Mouse (Mus musculus) urinary bladder, postnatal 25 days (tissue): ENCODE results near the gene Zfp1.
"Not testable (repeated sequence)": the region's sequence is repeated elsewhere in the genome, so short reads cannot be mapped to it uniquely, and the experiment has no call there.

ENCODE experiments used
- DNase-seq: peaks from one replicate; pipeline ENCODE4 v3.0.0; 2022; ENCODE audit warnings: low spot score

The Zfp1 gene

DNA sequence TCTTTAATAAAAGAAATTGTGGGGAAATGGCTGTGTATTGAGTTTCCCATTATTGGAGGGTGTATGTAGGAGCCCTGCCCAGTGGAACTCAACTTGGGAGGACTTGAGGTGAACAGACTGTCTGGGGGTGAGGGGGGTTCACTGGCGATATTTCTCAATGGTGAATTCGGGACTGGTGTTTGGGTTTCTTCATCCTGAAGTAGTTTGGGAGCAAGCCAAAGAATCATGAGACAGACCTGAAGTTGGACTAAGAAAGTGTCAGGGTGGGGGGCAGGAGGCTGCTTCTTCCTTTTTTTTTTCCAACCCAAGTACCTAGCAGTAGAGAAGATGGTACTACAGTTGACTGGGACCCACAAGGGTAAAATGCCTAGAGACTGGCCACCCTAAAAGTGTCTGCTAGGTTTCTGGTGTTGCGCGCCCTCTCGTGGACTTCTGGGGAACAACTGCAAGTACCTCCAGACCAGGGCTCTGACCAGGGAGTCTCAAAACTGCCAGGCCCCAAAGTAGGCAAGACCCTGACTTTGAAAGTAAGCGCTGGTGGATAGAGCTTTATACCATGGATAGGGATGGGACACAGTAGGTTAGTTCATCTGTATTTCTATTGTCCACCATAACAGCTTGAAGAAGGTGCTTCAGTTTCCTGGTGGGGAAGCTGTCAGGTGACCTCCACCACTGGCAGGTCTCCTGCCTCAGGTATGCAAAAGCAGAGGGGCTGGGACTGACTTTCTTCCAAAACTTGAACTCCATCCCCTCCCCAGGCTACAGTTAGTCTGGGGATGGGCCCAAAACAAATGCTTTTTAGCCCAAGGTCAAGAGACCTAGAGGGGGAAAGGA is 17.3 kb upstream of the Zfp1 start:
- peak; percentile 76 for DNase-seq

DNA sequence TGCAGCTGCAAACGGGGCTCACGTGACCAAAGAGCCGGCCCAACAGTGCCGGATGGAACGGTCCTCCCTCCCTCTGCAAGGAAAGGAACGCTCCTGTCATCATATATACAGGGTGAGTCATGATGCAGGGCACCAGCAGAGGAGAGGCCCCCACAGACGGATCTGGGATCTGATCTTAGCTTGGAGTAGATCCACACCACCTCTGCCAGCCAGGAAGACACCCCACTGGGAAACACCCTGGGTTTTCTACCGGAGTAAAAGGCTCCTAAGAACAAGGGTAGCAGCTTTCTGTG is 16.7 kb upstream of the Zfp1 start:
- no peak for DNase-seq

DNA sequence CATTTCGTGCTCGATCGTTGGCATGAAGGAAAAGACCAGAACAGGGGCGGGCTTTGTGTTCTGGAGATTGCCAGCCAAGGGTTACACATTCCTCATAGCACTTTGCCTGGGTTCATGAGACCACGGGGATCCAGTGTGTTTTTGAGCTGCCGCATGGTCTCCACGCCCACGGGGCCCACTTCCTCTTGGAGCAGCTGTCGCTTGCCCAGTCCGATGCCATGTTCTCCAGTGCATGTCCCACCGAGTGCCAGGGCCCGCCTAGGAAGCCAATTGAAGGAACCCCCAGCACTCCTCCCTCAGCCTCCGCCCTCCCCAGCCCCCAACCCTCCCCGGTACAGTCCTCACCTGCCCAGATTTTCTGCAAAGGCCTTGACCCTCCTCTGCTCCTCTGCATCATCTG is 16.3 kb upstream of the Zfp1 start:
- DNase-seq, result no peak

DNA sequence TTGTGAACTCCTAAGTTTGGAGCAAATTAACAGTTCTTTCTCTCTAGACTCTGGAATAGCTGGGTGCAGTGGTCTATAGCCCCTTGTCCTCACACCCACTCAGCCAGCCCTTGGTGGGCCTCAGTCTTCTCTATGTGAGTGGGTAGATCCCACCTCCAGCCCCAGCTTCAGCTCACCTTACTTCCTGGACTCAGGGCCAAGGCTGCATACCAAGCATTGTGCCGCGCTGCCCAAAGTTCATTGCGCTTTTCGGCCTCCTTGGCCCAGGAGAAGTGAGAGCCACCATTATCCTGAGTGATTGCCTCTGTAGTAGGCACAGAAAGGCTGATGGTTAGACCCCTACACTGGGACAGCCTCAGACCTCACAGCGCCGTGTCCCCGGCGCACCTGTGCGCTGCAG is 15.3 kb upstream of the Zfp1 start:
- DNase-seq, result no peak

DNA sequence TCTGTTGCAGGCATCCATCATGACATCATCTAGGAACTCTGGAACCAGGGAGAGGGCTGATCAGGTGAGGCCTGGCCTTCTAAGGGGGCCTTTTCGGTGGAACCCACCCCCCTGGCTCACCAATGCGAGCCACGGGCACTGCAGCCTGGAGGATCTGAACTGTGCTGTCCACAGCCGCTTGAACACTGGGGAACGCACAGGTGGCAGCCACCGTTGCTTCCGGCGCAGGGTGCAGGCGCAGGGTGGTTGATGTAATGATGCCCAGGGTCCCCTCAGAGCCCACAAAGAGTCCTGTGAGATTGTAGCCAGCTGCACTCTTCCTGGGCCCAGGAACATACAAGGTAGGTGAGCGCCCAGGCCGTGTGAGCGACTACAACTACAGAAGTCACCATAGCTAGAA is 14.8 kb upstream of the Zfp1 start:
- no peak for DNase-seq

DNA sequence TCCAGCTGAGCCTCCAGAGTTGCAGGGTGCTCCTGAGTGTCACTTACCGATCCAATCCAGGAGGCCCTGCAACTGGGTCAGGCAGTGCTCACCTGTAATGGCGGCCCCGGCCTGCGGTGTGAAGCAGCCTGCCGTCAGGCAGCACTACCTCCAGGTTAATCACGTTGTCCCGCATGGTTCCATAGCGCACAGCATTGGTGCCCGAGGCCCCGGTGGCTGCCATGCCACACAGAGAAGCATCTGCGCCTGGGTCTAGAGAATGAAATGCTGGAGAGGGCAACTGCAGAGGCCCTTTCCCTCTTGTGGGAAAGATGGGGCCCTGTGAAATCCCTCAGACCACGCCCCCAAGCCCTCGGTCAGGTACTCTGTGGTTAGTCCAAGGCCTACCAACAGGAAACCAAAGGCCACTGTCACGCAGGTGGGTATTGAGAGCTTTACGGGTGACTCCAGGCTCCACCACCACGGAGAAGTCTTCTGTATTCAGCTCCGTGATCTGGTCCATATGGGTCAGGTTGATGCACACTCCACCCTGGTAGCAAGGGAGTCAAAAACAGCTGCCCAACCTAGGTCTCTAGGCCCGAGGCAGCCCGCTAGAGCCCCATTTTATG is 14.2 kb upstream of the Zfp1 start:
- DNase-seq, result no peak

DNA sequence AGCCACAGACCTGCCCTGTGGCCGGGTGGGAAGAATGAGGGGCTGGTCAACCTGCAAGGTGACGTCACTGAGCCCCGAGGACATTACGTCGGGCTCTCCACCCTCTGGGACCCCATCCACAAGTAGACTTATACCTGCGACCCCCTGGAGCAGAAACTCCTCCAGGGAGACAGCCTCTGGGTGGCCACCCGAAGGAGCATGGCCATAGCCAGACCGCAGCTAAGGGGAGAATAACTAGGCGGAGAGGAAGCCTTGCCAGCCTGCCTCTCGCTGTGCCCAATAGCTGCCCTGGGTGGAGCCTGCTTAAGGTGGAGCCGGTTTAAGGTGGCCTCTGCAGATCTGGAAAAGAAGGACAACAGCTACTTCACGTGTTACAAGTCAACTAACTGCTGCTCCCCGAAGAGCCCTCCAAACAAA is 13.1 kb upstream of the Zfp1 start, which contains the start of gene Ldhd:
Ldhd (minus strand) TSS at position 270 of the 417 bp plus-strand sequence.
- peak; percentile 54 for DNase-seq

DNA sequence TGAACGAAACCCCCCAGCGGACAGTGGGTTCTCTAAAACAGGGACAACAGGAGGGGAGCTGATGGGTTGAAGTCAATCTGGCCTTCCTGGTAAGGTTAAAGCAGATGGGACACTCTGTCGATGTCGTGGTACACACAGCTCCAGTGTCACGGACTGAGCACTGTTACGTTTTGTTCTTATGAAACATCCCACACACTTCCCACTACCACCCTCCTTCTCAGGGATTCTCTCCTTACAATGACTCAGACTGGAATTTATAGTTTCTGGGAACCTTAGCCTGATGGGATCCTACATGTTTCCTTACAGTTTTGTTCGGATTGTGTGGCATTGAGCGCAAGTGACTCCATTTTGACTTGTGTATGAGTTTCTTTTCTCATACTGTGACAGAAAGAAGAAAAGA is 11.6 kb upstream of the Zfp1 start:
- no peak for DNase-seq

DNA sequence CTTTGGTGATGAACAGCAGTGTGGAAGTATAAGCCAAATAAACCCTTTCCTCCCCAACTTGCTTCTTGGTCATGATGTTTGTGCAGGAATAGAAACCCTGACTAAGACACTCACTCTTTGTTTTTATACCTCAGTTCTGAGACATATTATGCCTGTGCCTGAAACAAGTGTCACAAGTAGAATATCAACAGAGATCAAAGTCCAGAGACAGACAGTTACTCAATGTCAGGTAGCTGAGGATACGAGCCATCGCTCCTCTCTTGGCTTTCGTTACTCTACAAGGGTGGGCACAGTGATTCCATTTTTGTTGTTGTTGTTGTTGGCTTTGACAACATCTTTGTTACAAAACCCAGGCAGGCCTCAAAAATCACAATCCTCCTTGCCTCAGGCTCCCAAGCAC is 10.2 kb upstream of the Zfp1 start:
- no peak for DNase-seq

DNA sequence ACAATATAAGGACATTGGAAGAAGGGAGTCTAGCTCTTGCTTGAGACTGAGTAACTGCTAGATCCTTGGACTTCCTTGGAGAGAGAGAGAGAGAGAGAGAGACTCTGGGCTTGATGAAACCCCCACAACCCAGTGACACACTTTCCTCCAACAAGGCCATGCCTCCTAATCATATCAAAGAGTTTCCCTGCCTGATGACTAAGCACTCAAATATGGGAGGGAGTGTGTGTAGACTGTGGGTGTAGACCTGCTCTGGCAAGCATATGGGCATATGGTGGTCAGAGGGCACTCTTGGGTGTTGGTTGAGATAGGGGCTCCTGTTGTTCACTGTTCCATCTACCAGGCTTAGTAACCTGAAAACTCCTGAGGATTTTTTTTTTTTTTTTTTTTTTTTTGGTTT is 5.1 kb upstream of the Zfp1 start:
- DNase-seq, result no peak

DNA sequence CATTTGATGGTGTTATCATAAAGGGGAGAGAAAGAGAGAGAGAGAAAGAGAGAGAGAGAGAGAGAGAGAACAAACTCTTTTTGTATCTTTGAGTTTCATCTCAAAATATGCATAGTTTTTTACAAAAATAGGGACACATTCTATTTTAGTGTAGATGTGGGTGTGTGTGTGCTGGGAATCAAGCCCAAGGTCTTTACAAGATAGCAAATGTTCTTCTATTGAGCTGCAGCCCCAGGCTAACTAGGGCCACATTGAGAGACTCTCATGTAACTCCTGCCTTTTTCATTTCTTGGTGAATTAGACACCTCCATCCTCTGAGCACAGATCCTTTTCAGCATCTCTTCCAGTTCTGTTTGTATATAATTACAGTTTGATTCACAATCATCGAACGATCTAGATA is 2.1 kb upstream of the Zfp1 start:
- no peak for DNase-seq

DNA sequence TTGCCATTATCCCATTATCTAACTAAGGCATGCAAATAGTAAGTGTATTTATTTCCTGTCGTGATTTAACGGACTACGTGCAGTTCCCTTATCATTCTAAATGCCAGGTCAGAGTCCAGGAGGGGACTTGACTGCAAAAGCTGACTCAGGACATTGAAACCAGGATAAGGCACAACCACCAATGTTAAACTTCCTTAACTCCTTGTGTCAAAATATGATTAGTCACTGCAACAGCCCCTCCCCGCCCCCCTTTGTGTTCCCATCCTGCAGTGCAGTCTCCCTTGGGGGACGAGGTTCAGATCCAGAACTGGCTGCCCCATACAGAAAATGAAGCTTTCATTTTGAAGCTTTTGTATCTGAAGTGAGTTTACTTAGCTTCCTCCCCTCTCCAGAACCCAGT is 705 bp upstream of the Zfp1 start:
- no peak for DNase-seq

DNA sequence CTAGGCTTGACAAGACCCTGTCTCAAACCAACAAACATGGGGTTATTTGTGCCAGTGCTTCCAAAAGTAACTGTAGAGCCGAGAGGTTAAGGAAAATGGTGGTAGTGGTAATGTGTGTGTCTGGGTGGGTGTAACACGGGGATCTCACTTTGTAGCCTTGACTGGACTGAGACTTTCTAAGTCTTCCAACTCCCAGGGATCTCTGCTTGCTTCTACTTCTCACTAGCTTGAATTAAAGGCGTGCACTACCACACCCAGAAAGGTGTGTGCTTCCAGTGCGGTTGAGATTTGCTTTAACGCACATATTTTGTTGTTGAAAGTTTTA is 300 bp upstream of the Zfp1 start:
- no peak for DNase-seq

DNA sequence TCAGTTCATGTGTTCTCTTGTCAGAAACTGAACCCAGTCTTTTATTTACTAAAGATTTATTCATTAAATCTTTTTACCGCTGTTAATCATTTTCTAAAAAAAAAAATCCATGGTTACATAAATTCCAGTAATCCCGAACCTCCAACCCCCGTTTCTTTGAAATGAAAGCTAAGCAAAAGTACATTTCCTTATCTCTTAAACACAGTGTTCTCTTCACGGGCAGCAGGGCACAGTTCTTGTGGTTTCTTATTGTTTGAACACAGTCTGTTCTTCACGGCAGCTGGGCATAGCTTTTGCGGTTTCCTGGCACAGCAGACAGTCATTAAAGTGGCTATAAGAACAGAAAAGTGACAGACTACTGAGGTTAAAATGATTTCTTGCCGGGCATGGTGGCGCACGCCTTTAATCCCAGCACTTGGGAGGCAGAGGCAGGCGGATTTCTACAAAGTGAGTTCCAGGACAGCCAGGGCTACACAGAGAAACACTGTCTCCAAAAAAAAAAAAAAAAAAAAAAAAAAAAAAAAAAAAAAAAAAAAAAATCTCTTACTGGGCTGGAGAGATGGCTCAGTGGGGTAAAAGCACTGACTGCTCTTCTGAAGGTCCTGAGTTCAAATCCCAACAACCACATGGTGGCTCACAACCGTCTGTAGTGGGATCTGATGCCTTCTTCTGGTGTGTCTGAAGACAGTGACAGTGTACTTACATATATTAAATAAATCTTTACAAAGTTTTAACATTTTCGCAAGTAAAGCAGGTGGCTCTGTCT is 1.3 kb downstream of the Zfp1 start:
- not testable (repeated sequence) for DNase-seq

DNA sequence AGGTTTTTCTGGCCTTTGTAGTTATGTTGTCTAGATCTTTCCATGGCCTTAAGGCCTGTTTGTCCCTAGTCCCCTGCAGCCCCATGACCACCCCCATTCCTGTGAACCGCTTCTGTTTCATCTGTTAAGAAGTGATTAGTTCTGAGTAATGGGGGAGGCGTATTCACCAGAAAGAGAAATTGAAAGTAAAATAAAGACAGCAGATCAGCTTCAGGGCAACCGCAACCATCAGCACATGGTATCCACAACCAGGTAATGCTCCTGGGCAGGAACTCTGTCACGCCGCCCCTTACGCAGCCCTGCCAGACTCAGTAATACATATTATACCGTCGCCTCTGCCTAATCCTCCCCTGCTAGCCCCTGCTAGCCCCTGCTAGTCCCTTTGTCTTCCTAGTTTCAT is 2.5 kb downstream of the Zfp1 start:
- no peak for DNase-seq

DNA sequence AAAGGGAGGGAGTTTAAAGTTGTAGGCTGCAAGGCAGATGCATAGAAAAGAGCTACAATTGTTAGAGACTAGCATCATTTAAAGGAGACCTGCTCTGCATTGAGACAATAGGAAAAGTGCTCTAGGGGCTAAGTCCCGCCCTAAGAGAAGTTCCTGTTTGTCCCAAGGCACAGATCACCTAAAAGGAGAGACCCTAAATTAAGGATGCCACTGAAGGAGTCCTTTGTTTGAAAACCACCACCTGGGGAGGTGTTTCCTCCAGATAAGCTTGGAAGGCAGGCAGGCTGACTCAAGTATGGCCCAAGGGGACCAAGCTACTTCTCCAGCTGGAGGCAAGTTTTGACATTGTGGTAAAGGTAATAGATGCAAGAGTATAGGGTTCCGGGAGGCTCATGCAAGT is 5.6 kb downstream of the Zfp1 start:
- DNase-seq, result no peak

DNA sequence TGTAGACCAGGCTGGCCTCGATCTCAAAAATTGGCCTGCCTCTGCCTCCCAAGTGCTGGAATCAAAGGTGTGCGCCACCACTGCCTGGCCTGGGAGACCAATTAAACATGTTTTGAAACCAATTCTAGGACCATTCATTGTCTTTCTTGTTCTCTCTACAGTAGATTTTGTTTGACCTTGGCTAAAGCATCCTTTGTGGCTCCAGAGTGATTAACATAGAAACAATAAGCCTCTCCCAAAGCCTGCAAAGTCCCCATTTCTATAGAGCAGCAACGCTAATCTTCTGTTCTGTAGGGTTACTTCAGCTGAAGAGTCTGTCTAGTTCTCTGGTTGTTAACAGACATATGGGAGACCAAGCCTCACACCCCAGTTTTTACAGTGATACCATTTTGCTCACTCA is 7.5 kb downstream of the Zfp1 start:
- DNase-seq, result no peak

DNA sequence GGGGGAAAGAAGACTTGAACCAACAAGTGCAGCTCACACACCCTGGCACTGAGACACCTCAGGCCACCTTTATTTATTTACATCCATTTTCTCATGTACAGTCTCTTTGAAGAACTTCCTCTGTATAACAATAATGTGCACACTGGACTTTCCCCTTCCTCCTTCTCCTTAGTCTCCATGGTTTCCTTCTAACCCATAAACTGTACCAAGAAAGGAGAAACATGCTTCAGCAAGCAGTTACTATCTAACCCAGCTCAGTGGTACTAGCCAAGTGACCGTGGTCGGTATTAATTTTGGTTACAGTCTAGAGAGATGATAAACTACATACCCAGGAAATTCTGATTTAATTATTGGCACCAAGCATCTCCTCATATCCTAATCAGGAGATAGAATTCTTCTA is 10.3 kb downstream of the Zfp1 start:
- no peak for DNase-seq

DNA sequence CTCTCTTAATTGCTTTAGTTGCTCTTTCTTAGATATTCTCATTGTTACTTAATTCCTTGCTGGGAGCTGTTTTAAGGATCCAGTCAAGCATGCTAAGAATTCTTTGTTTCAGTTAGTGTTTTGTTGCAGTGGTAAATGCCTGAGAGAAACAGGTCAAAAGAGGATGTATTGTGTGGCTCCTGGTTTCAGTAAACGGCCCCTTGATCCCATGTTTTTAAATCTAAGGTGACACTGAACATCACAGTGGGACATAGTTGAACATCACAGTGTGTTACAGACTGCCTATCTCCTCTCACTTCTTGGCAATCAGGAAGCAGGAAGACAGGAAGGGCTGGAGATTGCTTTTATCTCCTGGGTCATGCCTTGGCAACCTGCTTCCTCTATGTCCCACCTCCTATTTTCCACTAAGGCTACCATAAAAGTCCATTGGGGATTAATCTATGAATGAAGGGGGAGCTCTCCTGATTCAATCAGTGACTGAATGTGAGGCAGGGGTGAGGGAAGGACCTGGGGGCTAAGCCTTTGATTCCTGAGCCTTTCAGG is 14.2 kb downstream of the Zfp1 start:
- no peak for DNase-seq

DNA sequence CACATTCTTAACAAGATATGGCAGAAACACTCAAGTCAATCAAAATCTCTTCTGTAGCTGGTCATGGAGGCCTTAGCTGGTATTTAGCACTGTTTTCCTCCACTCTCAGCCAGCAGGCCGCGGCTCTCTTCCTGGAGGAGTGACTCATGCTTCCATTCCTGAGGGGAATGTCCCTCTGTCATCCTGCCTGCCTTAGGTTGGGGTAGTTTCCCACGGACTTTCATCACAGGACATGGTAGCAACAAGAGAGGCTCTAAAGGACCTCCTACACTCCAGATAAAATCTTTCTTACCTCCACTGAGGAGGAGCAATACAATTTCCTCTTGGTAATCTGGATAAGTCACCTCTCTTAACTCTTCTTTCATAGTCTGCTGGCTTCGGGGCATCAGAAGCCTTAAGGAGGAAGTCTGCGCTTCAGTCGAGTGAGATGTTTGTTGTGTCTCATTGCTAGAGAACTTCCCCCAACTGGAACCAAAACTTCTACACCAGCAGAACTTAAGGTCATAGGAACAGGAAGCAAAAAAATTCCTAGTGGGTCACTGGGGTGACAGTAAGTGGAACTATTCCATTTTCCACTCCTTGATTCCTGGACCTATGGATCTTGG is 15.7 kb downstream of the Zfp1 start:
- no peak for DNase-seq

DNA sequence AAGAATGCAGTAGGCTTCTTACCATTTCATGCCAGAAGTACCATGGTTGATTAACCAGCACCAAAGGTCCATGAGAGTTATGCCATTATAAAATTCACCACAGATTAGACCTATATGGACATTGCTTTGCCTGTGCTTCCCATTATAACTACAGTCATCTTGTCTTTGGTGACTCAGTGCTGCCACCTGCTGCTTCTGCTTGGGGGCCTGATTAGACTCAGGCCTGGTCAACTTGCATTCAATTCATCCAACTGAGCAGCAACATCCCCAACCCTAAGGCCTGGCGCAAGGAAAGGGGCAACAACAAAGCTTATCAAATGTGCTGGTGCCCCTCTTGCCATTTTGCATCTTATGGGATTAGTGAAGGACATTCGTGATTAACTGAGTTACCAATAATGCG is 19.3 kb downstream of the Zfp1 start:
- peak; percentile 81 for DNase-seq

DNA sequence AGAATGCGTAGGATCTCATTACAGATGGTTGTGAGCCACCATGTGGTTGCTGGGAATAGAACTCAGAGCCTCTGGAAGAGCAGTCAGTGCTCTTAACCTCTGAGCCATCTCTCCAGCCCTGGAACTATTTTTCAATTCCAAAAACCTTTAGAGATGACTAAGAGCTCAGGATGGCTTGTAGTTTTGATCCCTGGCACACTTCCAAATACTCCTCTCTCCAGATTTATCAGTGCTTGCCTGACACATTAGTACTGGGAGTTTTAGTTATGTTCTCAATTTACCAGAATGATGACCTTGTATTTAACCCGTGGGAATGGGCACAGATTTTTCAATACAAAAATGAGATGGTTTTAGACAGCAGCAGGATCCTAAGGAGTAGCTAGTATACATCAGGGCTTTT is 23.6 kb downstream of the Zfp1 start:
- no peak for DNase-seq

DNA sequence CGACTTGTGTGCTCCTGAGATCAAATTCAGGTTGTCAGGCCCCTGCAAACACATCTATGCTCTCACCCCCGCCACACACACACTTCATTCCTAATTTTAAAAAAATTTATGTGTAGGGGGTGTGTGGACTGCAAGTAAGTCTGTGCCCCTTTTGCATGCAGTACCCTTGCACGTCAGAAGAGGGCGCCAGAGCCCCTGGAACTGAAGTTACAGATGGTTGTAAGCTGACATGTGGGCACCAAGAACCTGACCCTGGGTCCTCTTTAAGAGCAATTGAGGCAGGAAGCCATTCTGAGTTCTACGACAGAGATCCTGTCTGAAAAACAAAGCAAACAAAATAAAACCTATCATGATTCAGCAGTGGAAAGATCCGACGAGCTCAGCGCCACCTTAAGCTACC is 33.0 kb downstream of the Zfp1 start:
- DNase-seq, result no peak
